Mouse (Mus musculus) midbrain, embryonic 14.5 days (tissue): ENCODE measurements at regions not wholly inside any gene's neighbourhood (a gene's known extent, or its start where the extent isn't known, plus 50 kb on each side); places are given as distances from the start of the nearest gene placed in this dataset.
A peak's percentile ranks its signal among the peaks of the same experiment; 100 is the strongest.
"Not testable (repeated sequence)": the region's sequence is repeated elsewhere in the genome, so short reads cannot be mapped to it uniquely, and the experiment has no call there.

ENCODE experiments used
- ATAC-seq: fragments of 200-750 bp; cut with Nextera tagmentation; 2 replicates; pipeline ENCODE4 v1.8.0; 2017; ENCODE audit warnings: moderate number of reproducible peaks, moderate library complexity; ENCODE audit not compliant: low FRiP score, low TSS enrichment
- DNase-seq: peaks from one replicate; pipeline ENCODE4 v3.0.0-alpha.2; 2015
- H3K27ac ChIP-seq: fragments of 300-500 bp; sonication (generic); replicated peaks from 2 replicates; pipeline ENCODE4 v1.5.1; 2014; ENCODE audit warnings: mild to moderate bottlenecking, low read depth, low read length, moderate library complexity
- H3K27me3 ChIP-seq: fragments of 300-500 bp; sonication (generic); 2 replicates; pipeline ENCODE4 v1.6.1; 2014; ENCODE audit warnings: low read length, control low read depth, mixed read lengths; ENCODE audit not compliant: control insufficient read depth, insufficient read depth
- H3K36me3 ChIP-seq: fragments of 300-500 bp; sonication (generic); 2 replicates; pipeline ENCODE4 v1.6.1; 2014; ENCODE audit warnings: low read length, control low read depth; ENCODE audit not compliant: control insufficient read depth, insufficient read depth
- H3K4me1 ChIP-seq: fragments of 300-500 bp; sonication (generic); 2 replicates; pipeline ENCODE4 v1.6.1; 2014; ENCODE audit warnings: mild to moderate bottlenecking, antibody characterized with exemption, low read length, control low read depth; ENCODE audit not compliant: control insufficient read depth, insufficient read depth
- H3K4me2 ChIP-seq: fragments of 300-500 bp; sonication (generic); 2 replicates; pipeline ENCODE4 v1.6.1; 2014; ENCODE audit warnings: mild to moderate bottlenecking, low read length, moderate library complexity
- H3K4me3 ChIP-seq: fragments of 300-500 bp; sonication (generic); replicated peaks from 2 replicates; pipeline ENCODE4 v1.5.1; 2014; ENCODE audit warnings: low read depth, low read length
- H3K9ac ChIP-seq: fragments of 300-500 bp; sonication (generic); replicated peaks from 2 replicates; pipeline ENCODE4 v1.6.1; 2014; ENCODE audit warnings: mild to moderate bottlenecking, low read length, moderate library complexity
- H3K9me3 ChIP-seq: fragments of 300-500 bp; sonication (generic); 2 replicates; pipeline ENCODE4 v1.6.1; 2016; ENCODE audit warnings: low read length, control low read depth, mixed read lengths; ENCODE audit not compliant: control insufficient read depth
- WGBS: fragments of 180-500 bp; shearing (Covaris S2); extraction: QIAGEN DNeasy Blood & Tissue Kit; methylation state at CpG from one replicate; pipeline ENCODE4 v1.1.7; 2014; 5-methylcytosine and 5-hydroxymethylcytosine counted together

- H3K27me3 ChIP-seq, result no peaks in the 10 kb centered on the region
- H3K27ac ChIP-seq, result no peak overlapping the region
- H3K4me1 ChIP-seq, result no peaks in the 10 kb centered on the region
- H3K4me3 ChIP-seq, result no peak overlapping the region
- no peaks in the 10 kb centered on the region for H3K36me3 ChIP-seq
- no peak overlapping the region for H3K9ac ChIP-seq
- H3K9me3 ChIP-seq, result no peaks in the 10 kb centered on the region
- DNase-seq (no peak), ATAC-seq (no peak)
- whole genome bisulfite sequencing, result 79% methylated on average over 3 of the region's 3 CpGs
- no peak overlapping the region for H3K4me2 ChIP-seq
Observed at GRCm38 (mm10) chr14:68762916-68763315, 531.2 kb downstream of the Synb start.

GRCm38 (mm10) chr14:68744661-68745060 lies 549.4 kb downstream of the Synb start:
- Histone ChIP-seq H3K9ac (no peak overlapping the region), H3K36me3 (no peaks in the 10 kb centered on the region), H3K4me2 (no peak overlapping the region), H3K27ac (no peak overlapping the region), H3K27me3 (no peaks in the 10 kb centered on the region), H3K9me3 (no peaks in the 10 kb centered on the region), H3K4me3 (no peak overlapping the region), H3K4me1 (no peaks in the 10 kb centered on the region)
- WGBS, result 68% methylated on average over 2 of the region's 2 CpGs
- ATAC-seq (no peak), DNase-seq (no peak)

DNA sequence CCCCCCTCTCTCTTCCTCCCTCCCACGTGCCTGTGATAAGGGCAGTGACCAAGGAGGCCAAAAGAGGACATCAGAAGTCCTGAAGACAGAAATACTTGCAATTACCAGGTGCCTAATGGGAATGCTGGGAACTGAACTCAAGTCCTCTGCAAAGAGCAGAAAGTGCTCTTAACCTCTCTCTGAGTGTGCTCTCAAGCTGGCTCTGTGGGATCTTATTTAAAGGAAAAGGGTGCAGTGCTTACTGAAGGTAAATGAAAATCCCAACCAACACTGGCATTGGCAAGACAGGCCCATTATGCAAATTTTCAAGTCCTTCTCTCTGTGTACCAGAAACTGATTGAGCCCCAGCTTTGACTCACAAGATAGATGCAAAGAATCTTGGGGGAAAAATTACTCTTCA lies 555.6 kb downstream of the Synb start:
- Histone ChIP-seq H3K27ac (no peak overlapping the region), H3K4me3 (no peak overlapping the region), H3K4me1 (no peaks in the 10 kb centered on the region), H3K36me3 (no peaks in the 10 kb centered on the region), H3K4me2 (no peak overlapping the region), H3K9ac (no peak overlapping the region), H3K9me3 (no peaks in the 10 kb centered on the region), H3K27me3 (no peaks in the 10 kb centered on the region)
- no peak for DNase-seq
- WGBS, result no CpG with 5 or more reads among the region's 1 CpGs
- ATAC-seq, result no peak

GRCm38 (mm10) chr14:68735756-68736155 lies 558.3 kb downstream of the Synb start:
- not testable (repeated sequence) for ATAC-seq, H3K36me3 ChIP-seq, H3K4me1 ChIP-seq, H3K9me3 ChIP-seq, H3K27ac ChIP-seq, H3K27me3 ChIP-seq, H3K4me3 ChIP-seq, H3K4me2 ChIP-seq, H3K9ac ChIP-seq
- DNase-seq, result peak; percentile 92
- 54% methylated on average over 2 of the region's 2 CpGs for WGBS

GRCm38 (mm10) chr14:68721156-68721555 lies 572.9 kb downstream of the Synb start:
- Histone ChIP-seq H3K9ac (no peak overlapping the region), H3K4me1 (no peaks in the 10 kb centered on the region), H3K9me3 (no peaks in the 10 kb centered on the region), H3K27ac (no peak overlapping the region), H3K4me2 (no peak overlapping the region), H3K27me3 (no peaks in the 10 kb centered on the region), H3K36me3 (no peaks in the 10 kb centered on the region), H3K4me3 (no peak overlapping the region)
- WGBS, result 44% methylated on average over 6 of the region's 6 CpGs
- ATAC-seq (no peak), DNase-seq (peak; percentile 11)

- Histone ChIP-seq H3K27me3 (no peaks in the 10 kb centered on the region), H3K4me2 (no peak overlapping the region), H3K4me1 (no peaks in the 10 kb centered on the region), H3K9ac (no peak overlapping the region), H3K9me3 (no peaks in the 10 kb centered on the region), H3K36me3 (no peaks in the 10 kb centered on the region), H3K4me3 (no peak overlapping the region), H3K27ac (no peak overlapping the region)
- ATAC-seq (no peak), DNase-seq (no peak)
- WGBS, result 86% methylated on average over 9 of the region's 9 CpGs
Observed at GRCm38 (mm10) chr14:68719429-68720160, 574.5 kb downstream of the Synb start.

DNA sequence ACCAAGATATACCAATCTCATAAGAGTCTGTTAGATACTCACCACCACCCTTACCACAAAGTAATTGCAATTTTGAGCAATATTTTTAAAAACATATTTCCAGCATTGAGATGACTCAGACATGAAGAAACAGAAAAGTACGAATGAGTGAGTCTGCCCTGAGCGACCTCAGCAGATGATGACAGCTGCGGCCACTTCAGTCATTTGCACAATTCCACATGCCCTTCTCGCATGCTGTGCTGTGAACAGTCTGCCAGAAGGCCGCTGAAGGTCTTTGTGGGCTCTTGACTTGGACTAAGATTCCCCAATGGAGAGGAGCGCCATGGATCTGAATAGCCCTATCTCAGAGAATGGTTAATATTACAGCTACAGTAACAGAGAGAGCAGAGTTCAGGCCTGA lies 575.3 kb downstream of the Synb start:
- no peak overlapping the region for H3K4me2 ChIP-seq
- ATAC-seq (no peak), DNase-seq (no peak)
- no peak overlapping the region for H3K4me3 ChIP-seq
- WGBS, result 91% methylated on average over 6 of the region's 6 CpGs
- no peaks in the 10 kb centered on the region for H3K27me3 ChIP-seq
- H3K9me3 ChIP-seq, result no peaks in the 10 kb centered on the region
- no peak overlapping the region for H3K9ac ChIP-seq
- H3K4me1 ChIP-seq, result no peaks in the 10 kb centered on the region
- H3K36me3 ChIP-seq, result no peaks in the 10 kb centered on the region
- no peak overlapping the region for H3K27ac ChIP-seq
